Mouse (Mus musculus) spleen, adult 18-20 months (tissue): ENCODE results near the gene Stk10.
A peak's percentile ranks its signal among the peaks of the same experiment; 100 is the strongest.

Experiments used
- DNase-seq, 2 experiments: peaks; one replicate each; pipeline ENCODE4 v3.0.0; 2022; ENCODE audit warnings: mixed read lengths in 2 of 2

Gene Stk10

GRCm38 (mm10) chr11:32634842-32635241, 101.7 kb downstream of the Stk10 start:
- no peak for DNase-seq

- no peak for DNase-seq
Observed at GRCm38 (mm10) chr11:32636275-32636674, 103.2 kb downstream of the Stk10 start.

- DNase-seq, result no peak
Observed at GRCm38 (mm10) chr11:32638521-32639255, 105.6 kb downstream of the Stk10 start.

- no peak for DNase-seq
Observed at GRCm38 (mm10) chr11:32640617-32641016, 107.5 kb downstream of the Stk10 start.

GRCm38 (mm10) chr11:32642249-32642876, 109.3 kb downstream of the Stk10 start, which contains the start of gene Fbxw11:
TSS of gene Fbxw11 (plus strand) at chr11:32642724.
- DNase-seq, result peak; percentile 87 to 92

GRCm38 (mm10) chr11:32642899-32643886, 110.1 kb downstream of the Stk10 start:
- DNase-seq, result no peak

- no peak for DNase-seq
Observed at GRCm38 (mm10) chr11:32644010-32644409, 110.9 kb downstream of the Stk10 start.

- no peak for DNase-seq
Observed at GRCm38 (mm10) chr11:32647265-32647664, 114.2 kb downstream of the Stk10 start.

GRCm38 (mm10) chr11:32650236-32650749, 117.2 kb downstream of the Stk10 start:
- no peak for DNase-seq

- DNase-seq, result no peak
Observed at GRCm38 (mm10) chr11:32650893-32651590, 117.9 kb downstream of the Stk10 start.

- DNase-seq, result no peak
Observed at GRCm38 (mm10) chr11:32651723-32652122, 118.6 kb downstream of the Stk10 start.

GRCm38 (mm10) chr11:32662082-32662656, 129.1 kb downstream of the Stk10 start:
- no peak for DNase-seq

GRCm38 (mm10) chr11:32665639-32666038, 132.5 kb downstream of the Stk10 start:
- no peak for DNase-seq

- no peak for DNase-seq
Observed at GRCm38 (mm10) chr11:32666983-32667382, 133.9 kb downstream of the Stk10 start.

- DNase-seq, result no peak
Observed at GRCm38 (mm10) chr11:32671480-32671879, 138.4 kb downstream of the Stk10 start.
